Mouse (Mus musculus) megakaryocyte, embryonic 14.5 days (primary cell): ENCODE results near the gene Tnc.

Experiments
- FLI1 ChIP-seq: IDR thresholded peaks from 2 replicates; pipeline ENCODE4 v1.6.1; 2012; ENCODE audit warnings: low read length, inconsistent platforms, mixed read lengths
- GATA1 ChIP-seq: IDR thresholded peaks from 3 replicates; pipeline ENCODE4 v1.6.1; 2012; ENCODE audit warnings: mixed read lengths, low read length, inconsistent platforms, borderline replicate concordance

DNA sequence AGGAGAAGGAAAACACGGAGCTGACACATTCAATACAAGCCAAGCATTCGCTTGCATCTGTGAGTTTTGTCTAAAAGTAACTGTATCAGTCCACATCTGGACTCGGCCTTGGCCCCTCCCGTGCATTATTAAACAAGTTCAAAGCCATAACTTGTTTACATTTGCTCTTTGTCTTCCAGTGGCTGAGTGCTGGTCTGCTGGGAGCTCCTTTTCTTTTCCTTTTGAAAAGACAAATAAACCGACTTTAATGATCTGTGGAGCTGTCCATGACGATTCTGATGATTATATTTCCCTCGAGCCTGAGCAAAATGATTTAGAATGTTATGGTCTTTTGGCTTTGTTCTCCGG is 63.7 kb downstream of the Tnc start:
- TF ChIP-seq GATA1 (no peak), FLI1 (no peak)
